Mouse (Mus musculus) hindlimb bud, embryonic 11.5 days (tissue): ENCODE measurements around the gene Limk1.
A peak's percentile ranks its signal among the peaks of the same experiment; 100 is the strongest.
"Not testable (repeated sequence)": the region's sequence is repeated elsewhere in the genome, so short reads cannot be mapped to it uniquely, and the experiment has no call there.

Source experiments
- DNase-seq: peaks from one replicate; pipeline ENCODE4 v3.0.0-alpha.2; 2012; ENCODE audit warnings: low read depth, low spot score; ENCODE audit errors: extremely low spot score

The Limk1 gene

GRCm38 (mm10) chr5:134678031-134678430 lies 10.4 kb downstream of the Limk1 start:
- no peak for DNase-seq

DNA sequence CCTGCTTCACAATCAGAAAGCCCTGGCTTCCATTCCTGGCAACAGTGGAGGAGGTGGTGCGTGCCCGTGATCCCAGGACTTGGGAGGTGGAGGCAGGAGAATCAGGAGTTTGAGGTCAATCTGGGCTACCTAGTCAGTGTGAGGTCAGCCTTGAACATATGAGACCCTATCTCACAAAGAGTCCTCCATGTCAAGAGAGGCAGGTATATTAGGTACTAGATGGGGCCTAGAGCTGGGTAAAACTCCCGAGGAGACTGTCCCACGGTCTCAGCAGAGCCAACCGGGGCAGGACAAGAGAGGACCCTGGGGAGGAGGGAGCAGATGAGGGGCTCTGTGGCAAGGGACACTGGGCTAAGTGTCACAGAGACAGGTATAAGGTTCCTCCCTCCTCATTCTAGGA lies 10.9 kb downstream of the Limk1 start:
- no peak for DNase-seq

GRCm38 (mm10) chr5:134675956-134676759 lies 12.2 kb downstream of the Limk1 start:
- peak; percentile 31 for DNase-seq

GRCm38 (mm10) chr5:134674977-134675376 lies 13.4 kb downstream of the Limk1 start:
- DNase-seq = no peak

DNA sequence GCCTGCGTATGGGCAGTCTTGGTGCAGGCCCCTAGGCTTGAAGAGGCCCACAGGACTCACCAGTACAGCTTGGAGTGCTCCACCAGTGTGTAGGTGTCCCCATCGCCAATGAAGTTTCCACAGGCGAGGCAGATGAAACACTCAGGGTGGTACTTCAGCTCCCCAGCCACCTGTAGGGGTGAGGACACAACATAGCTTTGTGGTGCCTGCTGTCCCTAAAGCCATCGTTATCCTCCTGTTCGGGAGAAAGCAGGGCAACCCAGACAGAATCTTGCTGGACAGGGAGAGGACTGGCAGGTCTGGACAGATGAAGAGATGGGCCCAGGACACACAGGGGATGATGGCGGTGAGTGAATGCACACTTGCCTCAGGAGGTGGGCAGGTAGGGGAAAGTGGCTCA lies 15.8 kb downstream of the Limk1 start:
- DNase-seq = no peak

DNA sequence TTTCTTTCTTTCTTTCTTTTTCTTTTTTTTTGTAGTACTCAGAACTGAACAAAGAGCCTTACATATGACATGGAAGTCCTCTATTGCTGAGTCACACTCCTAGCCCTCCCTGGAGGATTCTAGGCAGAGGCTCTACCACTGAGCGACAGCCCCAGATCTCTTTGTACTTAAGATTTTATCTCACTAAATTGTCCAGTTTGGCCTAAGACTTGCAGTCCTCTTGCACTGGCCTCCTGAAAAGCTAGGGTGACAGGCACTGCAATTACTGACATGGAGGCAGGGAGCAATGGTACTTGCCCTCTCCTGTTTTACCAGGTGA lies 16.2 kb downstream of the Limk1 start:
- DNase-seq = no peak

DNA sequence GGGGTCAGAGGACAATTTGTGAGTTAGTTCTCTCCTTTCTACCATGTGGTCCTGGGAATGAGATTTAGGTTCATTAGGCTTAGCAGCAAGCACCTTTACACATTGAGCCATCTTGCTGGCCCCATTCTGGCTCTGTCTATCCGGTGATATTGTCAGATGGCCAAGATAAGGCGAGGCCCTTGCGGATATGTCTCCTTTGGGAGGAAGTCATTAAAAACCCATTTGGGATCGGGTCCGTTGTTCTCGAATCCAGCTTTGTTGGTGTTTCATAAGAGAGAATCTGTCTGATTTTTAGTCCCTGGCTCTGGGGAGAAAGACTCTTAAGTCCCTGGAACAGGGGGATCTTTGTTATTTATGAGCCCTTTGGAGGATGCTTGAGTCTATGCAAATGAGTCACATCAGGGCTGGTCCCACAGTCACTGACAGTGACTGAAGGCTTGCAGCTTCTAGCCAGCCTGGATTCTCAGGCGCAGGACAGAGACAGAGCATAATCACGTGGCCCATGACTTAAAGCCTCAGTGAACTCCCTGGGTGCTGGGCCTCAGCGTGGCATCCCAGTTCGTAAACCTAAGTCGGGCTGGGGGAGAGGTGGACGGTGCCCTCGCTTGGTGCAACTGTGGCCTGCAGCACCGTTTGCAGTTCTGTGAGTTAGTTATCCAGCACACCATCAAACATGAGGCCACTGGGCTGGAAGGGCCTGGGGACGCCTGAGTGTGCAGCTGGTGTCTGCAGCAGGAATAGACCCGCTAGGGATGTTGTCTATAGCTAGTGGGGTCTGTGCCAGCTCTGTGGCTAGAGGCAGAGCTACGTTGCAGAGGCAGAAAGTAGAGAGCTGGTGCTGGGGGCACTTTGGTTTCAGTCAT lies 16.8 kb downstream of the Limk1 start:
- no peak for DNase-seq

GRCm38 (mm10) chr5:134669001-134669708 lies 19.2 kb downstream of the Limk1 start:
- DNase-seq = no peak

GRCm38 (mm10) chr5:134668495-134668894 lies 19.9 kb downstream of the Limk1 start:
- no peak for DNase-seq

DNA sequence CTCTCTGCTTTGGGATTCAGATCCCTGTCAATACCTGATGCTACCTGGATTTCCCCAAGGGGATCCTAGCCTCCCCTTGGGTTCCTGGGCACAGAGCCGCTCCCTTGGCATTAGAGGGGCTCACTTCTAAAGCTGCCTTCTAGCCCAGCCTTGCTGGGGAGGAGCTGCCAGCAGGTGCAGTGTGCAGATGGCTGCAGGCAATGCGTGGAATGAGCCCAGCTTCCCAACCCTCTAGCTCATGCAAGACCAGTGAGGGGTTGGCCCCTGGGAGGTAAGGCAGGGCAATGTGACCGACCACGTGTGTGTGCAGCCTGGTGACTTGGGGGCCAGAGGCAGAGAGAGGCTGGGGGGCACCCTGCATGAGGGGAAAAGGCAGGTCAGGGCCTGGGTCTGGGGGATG lies 31.7 kb downstream of the Limk1 start:
- DNase-seq = no peak

- DNase-seq = no peak
These were observed 36.4 kb downstream of the Limk1 start for GRCm38 (mm10) chr5:134652015-134652414.

- no peak for DNase-seq
These were observed 37.5 kb downstream of the Limk1 start for GRCm38 (mm10) chr5:134650926-134651325.

GRCm38 (mm10) chr5:134648976-134649375 lies 39.4 kb downstream of the Limk1 start:
- DNase-seq = not testable (repeated sequence)

GRCm38 (mm10) chr5:134647394-134647793 lies 41.0 kb downstream of the Limk1 start:
- DNase-seq = no peak

DNA sequence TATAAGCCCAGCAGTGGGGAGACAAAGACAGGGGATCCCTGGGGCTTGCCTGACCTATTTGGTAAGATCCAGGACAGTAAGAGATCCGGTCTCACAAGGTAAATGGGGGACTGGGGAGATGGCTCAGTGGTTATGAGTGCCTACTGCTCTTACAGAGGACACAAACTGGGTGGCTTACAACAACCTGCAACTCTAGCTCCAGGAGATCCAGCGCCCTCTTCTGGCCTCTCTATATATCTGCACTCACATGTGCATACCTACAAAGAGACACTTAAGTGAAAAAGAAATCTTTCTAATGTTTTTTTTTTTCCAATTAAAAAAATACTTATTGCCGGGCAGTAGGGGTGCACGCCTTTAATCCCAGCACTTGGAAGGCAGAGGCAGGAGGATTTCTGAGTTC lies 41.9 kb downstream of the Limk1 start:
- DNase-seq = no peak

DNA sequence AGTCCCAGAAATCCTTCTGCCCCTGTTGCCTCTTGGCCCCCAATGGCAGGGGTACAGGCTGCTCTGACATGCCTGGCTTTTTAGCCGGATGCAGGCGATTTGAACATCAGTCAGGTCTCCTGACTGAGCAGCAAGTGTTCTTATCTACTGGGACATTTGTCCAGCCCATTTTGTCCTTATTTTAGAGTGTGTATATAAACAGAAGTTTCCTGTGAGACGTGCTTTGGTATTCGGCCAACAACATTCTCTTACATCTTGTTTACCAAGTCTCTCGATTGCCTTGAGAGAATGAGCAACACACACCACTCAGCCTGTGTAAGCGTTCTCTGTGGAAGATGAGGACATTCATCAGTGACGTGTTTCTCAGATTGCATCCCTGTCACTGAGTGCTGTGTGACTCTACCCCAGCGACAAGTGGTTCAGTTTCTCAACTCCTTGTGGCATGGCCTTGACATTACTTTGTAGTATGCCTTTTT lies 43.7 kb downstream of the Limk1 start:
- DNase-seq = no peak

- DNase-seq = no peak
These were observed 44.3 kb downstream of the Limk1 start for GRCm38 (mm10) chr5:134644121-134644520.

DNA sequence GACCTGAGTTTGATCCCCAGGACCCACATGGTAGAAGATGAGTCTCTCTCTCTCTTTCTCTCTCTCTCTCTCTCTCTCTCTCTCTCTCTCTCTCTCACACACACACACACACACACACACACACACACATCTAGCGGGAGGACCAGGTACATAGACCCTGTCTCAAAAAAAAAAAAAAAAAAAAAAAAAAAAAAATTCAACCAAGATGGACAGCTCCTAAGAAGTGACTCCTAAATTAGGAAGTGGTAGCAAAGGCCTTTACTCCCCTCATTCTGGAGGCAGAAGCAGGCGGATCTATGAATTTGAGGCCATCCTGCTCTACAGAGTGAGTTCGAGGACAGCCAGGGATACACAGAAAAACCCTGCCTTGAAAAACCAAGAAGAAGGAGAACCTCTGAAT lies 48.0 kb downstream of the Limk1 start:
- DNase-seq = no peak

- peak; percentile 89 for DNase-seq
These were observed 49.1 kb downstream of the Limk1 start, which contains the start of gene Eif4h for GRCm38 (mm10) chr5:134639269-134639682. TSS of gene Eif4h (minus strand) at chr5:134639490.

DNA sequence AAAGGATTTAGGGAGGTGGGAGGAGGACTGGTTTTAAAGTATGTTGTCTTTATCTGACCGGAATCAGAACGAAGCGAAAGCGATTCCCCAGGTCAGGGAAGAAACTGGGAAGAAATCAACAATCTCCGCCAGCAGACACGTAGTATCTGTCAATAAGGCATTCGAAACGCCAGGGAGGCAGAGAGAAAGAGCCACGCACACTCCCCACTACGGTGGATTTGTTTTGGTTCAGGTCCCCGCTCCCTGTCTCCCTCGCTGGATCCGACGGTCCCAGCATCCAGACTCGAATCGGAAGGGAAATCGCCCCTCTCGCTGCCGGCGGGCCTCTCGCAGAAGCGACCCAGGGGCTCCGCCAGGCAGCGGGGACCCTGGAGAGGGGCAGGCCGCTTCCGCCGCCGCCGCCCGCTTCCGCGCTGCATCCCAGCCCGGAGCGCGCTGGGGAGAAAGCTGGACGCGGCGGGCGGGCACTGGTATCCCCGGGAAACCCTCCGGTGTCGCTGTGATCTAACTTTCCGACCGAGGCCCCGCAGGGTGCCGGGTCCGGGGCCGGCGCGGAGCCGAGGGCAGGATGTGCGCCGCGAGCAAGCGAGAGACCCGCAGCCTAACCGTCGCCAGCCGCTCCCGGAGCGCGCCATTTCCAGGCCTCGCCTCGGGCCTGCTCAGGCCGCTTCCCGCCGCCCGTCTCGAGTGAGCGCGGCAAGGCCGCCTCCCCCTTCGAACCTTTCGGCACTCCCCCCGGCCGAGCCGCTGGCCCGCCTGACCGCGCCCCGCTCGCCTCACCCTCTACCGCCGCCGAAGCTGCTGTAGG lies 49.7 kb downstream of the Limk1 start:
- DNase-seq = no peak
